8 mouse cellular contexts compared by ENCODE assay signal in genomic region chr4:141213770-141214336, GRCm38 (mm10). TPM values are rescaled to one million over a fixed set of nuclear protein-coding genes. Genes with fewer than 3 reads are reported as not detected.
DNase-seq lines count a peak whose midpoint lies in the region; ATAC-seq and TF ChIP-seq lines count a peak whose summit lies in the region.

Gene Rsg1, plus strand, starts transcription at chr4:141213956.

- H3K4me1 ChIP-seq in ES-E14 (ENCODE audit: control insufficient read depth in 2 of 2, insufficient read depth in 2 of 2, low read length in 2 of 2, poor library complexity in 1 of 2), result peaks cover 0 to 6% of the 10 kb centered on the region in 2 experiments; a peak in 1 of 4 replicates
- peaks cover 15% of the 10 kb centered on the region for H3K4me1 ChIP-seq in forebrain, embryonic 16.5 days (replicated peaks; ENCODE audit: control insufficient read depth, insufficient read depth, low read length)
- peaks cover 13% of the 10 kb centered on the region for H3K4me1 ChIP-seq in lung, embryonic 15.5 days

- peak within 1 kb of the TSS; percentile 58 to 63 for H3K4me3 ChIP-seq in ES-E14 (ENCODE audit: insufficient read depth in 1 of 2, low read depth in 1 of 2, low read length in 2 of 2, poor library complexity in 1 of 2, severe bottlenecking in 1 of 2)
- H3K4me3 ChIP-seq in forebrain, embryonic 16.5 days (replicated peaks; ENCODE audit: low read length), result peak within 1 kb of the TSS; percentile 76
- peak within 1 kb of the TSS; percentile 57 for H3K4me3 ChIP-seq in lung, embryonic 15.5 days

- ATAC-seq in forebrain, embryonic 16.5 days, result peak; percentile 74
- ATAC-seq in lung, embryonic 15.5 days (ENCODE audit: borderline replicate concordance, extremely low read depth, low FRiP score, low TSS enrichment), result peak; percentile 66

- peak within 1 kb of the TSS; percentile 59 for H3K9ac ChIP-seq in ES-E14 (ENCODE audit: insufficient read depth, low read depth, low read length, poor library complexity, severe bottlenecking)
- H3K9ac ChIP-seq in forebrain, embryonic 16.5 days (replicated peaks; ENCODE audit: low read depth, low read length), result peak within 1 kb of the TSS; percentile 75
- peak within 1 kb of the TSS; percentile 55 for H3K9ac ChIP-seq in lung, embryonic 15.5 days

- WGBS in forebrain, embryonic 16.5 days, result under 1% methylated on average over 24 of the region's 24 CpGs
- 0% methylated on average over 24 of the region's 24 CpGs for WGBS in lung, embryonic 15.5 days

- H3K4me2 ChIP-seq in forebrain, embryonic 16.5 days (ENCODE audit: low read length), result peak within 1 kb of the TSS; percentile 95
- H3K4me2 ChIP-seq in lung, embryonic 15.5 days, result peak within 1 kb of the TSS; percentile 91

- in situ Hi-C loops in ES-E14 (cut with MboI; ENCODE audit: low sequenced_read_pairs in 2 of 2, unreplicated experiment in 2 of 2), result no loop called here

- H3K36me3 ChIP-seq in ES-E14 (ENCODE audit: control insufficient read depth, insufficient read depth, low read length, poor library complexity, severe bottlenecking), result no peaks in the 10 kb centered on the region
- H3K36me3 ChIP-seq in forebrain, embryonic 16.5 days (ENCODE audit: control insufficient read depth, insufficient read depth), result no peaks in the 10 kb centered on the region
- no peaks in the 10 kb centered on the region for H3K36me3 ChIP-seq in lung, embryonic 15.5 days

- no peak within 1 kb of the TSS for H3K27ac ChIP-seq in ES-E14 (ENCODE audit: insufficient read depth, low read depth, low read length, poor library complexity, severe bottlenecking)
- H3K27ac ChIP-seq in forebrain, embryonic 16.5 days (ENCODE audit: low read length), result peak within 1 kb of the TSS; percentile 71
- peak within 1 kb of the TSS; percentile 70 for H3K27ac ChIP-seq in lung, embryonic 15.5 days

- H3K9me3 ChIP-seq in ES-E14 (ENCODE audit: control insufficient read depth, insufficient read depth, low read depth, low read length), result no peaks in the 10 kb centered on the region
- H3K9me3 ChIP-seq in forebrain, embryonic 16.5 days (ENCODE audit: control insufficient read depth, low read length), result no peaks in the 10 kb centered on the region
- no peaks in the 10 kb centered on the region for H3K9me3 ChIP-seq in lung, embryonic 15.5 days

- DNase-seq in ES-E14 (ENCODE audit: low read depth, low spot score), result peak; percentile 92
- DNase-seq in cerebellum, adult 11-12 months, result peak; percentile 92
- peak; percentile 96 for DNase-seq in heart, postnatal 4 days
- peak; percentile 89 to 94 for DNase-seq in layer of hippocampus, adult 8-10 months (ENCODE audit: low spot score in 2 of 2)
- peak; percentile 90 for DNase-seq in ovary, adult 18-20 months (ENCODE audit: low spot score)
- DNase-seq in thymus, postnatal 0 days (ENCODE audit: low spot score), result peak; percentile 95

- no peaks in the 10 kb centered on the region for H3K27me3 ChIP-seq in forebrain, embryonic 16.5 days (replicated peaks; ENCODE audit: control insufficient read depth, insufficient read depth, low read length)
- no peaks in the 10 kb centered on the region for H3K27me3 ChIP-seq in lung, embryonic 15.5 days

TF ChIP-seq in ES-E14, 5 proteins besides CTCF, POLR2A, EP300 and RAD21:
- no peak for TF ChIP-seq MAFK (IDR thresholded peaks at IDR 0.05; ENCODE audit: insufficient read depth, low read depth, low read length)
TF ChIP-seq in ES-E14: peak in this region for 0.

RNA-seq across cellular contexts. Expression of gene Rsg1, which starts in this region (rescaled TPM):
- total RNA-seq in ES-E14 (2012; rRNA removed), result 2.9 and 4.7 TPM in 2 replicates
- polyA plus RNA-seq in forebrain, embryonic 16.5 days (2015; fragmentation: Nextera tagmentation; extraction: Ambion mirVana), result 8.3 and 11.0 TPM in 2 replicates
- total RNA-seq in heart, postnatal 4 days (2021), result 1 to 10 TPM in 1 of 2 experiments, under 1 TPM in 1; 0.72 to 1.7 TPM
- 1 to 10 TPM; 2.8 to 5.2 (median 3.4) TPM for total RNA-seq in layer of hippocampus, adult 8-10 months (2022)
- polyA plus RNA-seq in lung, embryonic 15.5 days (2015; fragmentation: Nextera tagmentation; extraction: Ambion mirVana), result 5.9 and 6.0 TPM in 2 replicates
- 2.7 and 3.4 TPM in 2 replicates for polyA plus RNA-seq in thymus, postnatal 0 days (2015; fragmentation: Nextera tagmentation; extraction: Ambion mirVana)
